Mouse (Mus musculus) lung, postnatal 0 days (tissue): Measurements from ENCODE around the gene Clmp.

ENCODE experiments used
- CTCF ChIP-seq: IDR thresholded peaks from 2 replicates; pipeline ENCODE4 v1.5.1; 2016; ENCODE audit warnings: antibody characterized with exemption, mild to moderate bottlenecking
- EP300 ChIP-seq: IDR thresholded peaks from 2 replicates; pipeline ENCODE4 v1.6.1; 2016; ENCODE audit warnings: antibody characterized with exemption, mild to moderate bottlenecking, control low read depth

GRCm38 (mm10) chr9:40652757-40653156 lies 33.0 kb upstream of the Clmp start:
- TF ChIP-seq CTCF (no peak), EP300 (no peak)
